Mouse (Mus musculus): ENCODE measurements at regions not wholly inside any gene's neighbourhood (a gene's known extent, or its start where the extent isn't known, plus 50 kb on each side); places are given as distances from the start of the nearest gene placed in this dataset.

DNA sequence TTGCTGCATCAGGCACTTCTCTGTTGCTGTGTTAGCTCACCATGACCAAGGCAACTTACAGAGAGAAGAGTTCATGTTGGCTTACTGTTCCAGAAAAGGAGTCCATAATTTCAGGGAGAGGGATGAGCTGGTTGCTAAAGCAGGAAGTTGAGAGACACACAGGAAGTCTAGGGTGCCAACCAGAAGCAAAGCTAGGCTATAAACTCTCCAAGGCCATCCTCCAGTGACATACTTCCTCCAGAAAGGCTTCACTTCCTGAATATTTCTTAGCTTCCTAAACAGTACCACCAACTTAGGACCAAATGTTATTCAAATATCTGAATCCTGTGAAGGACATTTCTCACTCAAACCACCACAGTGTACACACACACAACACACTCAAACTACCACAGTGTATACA lies 2010.6 kb downstream of the A830018L16Rik start:
- no peak for DNase-seq (ENCODE audit: low spot score)

DNA sequence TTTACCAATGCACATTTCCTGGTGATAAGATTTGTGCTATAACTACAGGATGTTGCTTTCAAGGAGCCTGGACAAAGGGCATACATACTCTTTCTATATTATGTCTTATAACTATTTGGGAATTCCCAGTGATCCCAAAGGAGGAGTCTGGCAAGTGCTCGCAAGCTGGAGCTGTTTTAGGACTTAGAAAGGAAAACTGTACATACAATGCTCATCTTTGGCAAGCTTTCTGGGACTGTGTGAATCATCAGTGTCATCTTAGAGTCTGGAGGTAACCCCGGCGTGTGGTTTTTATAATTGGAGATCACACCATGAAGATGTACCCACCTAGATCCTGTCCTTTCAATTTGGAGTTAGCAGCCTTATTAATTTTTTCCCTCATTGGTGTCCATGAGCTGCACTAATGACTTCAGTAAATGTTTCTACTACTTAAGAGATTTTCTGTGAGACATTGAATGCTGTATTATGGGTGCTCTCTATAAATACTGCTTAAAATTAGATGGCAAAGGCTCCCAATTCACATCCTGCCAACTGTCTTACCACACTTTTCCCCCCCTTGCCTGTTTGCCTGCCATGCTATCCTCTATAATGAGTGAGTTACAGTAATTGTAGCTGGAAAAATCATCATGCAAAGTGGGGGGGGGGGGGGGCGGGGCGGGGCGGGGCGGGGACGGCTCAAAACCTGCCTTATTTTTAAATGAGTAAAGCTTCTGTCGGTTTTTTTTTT lies 2011.9 kb downstream of the A830018L16Rik start:
- no peak for DNase-seq (ENCODE audit: low spot score)

DNA sequence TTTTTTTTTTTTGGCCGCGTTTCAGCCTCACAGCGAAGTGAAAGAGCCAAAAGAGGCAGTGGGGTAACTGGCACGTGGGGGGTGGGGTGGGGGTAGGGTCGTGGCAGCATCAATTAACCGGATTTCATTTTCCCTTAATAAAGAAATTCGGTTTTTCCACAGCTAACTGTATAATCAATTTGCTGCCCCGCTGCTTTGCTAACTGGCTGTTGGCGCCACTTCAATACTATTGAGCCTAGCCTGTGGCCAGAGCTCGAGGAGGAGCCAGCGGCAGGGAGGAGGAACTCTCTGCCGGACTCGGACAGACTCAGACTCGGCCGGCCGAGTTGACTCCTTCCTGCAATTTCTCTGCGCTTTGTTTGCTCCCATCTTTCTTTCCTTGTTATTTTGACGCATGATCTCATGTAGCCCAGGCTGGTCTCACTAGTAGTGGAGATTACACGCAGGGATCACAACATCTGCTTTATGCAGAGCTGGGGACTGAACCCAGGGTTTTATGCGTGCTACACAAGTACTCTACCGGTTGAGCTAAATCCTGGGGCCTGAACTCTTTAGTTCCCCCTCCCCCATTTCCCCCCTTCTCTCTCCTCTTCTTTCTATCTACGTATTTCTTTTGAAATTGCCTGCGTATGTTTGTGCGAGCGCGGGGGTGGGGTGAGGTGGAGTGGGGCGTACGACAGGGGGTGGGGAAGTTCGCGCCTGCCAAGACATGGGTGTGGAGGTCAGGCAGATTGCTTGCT lies 2012.6 kb downstream of the A830018L16Rik start:
- DNase-seq (ENCODE audit: low spot score) = peak; percentile 67

DNA sequence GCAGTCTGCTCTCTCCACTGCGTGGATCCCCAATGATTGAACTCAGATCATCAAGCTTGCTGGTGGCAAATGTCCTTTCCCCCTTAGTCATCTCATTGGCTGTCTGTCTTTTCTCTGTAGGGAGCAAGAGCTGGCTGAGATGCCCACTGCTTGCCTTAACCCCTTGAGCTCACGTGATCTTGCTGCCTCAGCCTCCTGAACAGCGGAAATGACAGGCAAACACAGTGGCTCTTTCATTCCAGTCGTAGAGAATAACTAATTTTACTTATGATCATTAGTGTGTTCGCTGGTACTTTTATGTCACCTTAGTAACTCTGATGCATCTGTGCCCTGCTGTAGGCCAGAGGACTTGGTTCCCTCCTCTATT lies 2013.1 kb downstream of the A830018L16Rik start:
- no peak for DNase-seq (ENCODE audit: low spot score)

DNA sequence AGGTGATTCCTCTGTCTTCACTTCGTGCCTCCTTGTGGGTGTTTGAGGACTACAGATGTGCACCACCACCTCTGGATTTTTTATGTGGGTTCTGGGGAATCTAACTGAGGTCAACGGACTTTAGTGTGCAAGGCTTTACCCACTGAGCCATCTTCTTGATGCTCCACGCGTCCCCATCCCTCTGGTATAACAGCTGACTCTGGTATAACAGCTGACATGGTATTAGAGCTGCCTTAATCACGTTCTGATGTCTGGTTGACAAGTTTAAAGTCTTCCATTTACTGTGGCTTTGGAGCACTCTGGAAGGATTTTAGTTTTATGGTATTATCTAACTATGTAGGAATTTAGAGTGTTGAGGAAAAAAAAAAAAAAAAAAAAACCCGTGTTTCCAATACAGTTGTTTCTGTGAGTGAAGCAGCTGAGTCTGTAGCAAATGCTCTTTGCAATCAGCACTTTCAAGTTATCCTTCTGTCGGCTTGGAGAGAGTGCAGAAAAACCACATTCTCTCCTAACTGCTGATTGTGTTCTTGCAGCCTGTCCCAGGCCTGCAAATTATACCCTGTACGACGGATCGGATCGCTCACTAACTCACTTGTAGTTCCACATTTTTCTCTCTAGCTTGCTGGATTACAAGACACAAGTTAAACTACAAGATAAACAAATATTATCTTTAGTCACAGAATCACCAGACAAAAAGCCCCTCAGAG lies 2013.7 kb downstream of the A830018L16Rik start:
- no peak for DNase-seq (ENCODE audit: low spot score)

DNA sequence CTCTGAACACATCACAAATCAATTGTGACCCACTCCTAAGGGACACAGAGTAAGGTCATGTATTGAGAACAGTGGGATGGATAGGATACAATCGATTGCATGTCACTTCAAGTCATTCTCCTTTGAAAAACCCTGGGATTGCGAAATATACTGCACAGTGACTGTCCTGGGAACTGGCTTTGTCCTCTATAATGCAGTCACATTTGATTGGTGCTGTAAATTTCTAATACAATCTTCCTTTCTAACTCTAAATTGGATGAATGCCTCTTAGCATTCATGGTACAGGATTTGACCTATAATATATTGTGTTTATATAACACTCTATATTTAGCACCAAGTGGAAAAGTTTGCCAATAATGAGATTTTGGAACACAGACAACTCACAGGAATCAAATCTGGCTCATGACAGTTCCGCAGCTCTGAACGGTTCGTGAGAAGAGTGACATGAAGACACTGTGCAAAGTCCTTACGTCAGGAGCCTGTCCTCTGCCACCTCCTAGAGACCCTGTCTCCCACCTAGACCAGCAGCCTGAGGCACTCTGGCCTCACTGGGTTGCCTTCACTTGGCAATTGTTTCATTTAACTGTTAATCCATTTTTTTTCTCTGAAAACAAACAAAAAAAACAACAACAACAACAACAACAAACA lies 2024.0 kb downstream of the A830018L16Rik start:
- DNase-seq (ENCODE audit: low spot score) = no peak

DNA sequence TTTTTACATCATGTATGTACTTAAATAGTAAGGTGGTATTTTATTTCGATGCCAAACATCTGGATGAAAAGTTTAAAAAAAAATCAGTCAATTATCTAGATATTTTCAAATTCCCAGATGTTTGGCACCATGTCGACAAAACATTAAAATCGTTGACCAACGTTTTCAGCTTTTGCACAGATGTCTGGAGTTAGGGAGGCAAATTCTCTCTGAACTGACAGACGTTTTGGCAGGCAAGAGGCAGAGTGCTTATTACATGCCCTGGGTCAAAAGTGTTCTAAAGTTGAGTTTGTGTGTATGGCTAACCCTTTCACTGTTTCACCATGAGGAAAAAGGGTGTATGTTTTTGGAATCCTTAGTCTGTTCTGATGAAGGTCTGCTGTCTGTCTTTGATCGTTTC lies 2028.5 kb downstream of the A830018L16Rik start:
- no peak for DNase-seq (ENCODE audit: low spot score)

DNA sequence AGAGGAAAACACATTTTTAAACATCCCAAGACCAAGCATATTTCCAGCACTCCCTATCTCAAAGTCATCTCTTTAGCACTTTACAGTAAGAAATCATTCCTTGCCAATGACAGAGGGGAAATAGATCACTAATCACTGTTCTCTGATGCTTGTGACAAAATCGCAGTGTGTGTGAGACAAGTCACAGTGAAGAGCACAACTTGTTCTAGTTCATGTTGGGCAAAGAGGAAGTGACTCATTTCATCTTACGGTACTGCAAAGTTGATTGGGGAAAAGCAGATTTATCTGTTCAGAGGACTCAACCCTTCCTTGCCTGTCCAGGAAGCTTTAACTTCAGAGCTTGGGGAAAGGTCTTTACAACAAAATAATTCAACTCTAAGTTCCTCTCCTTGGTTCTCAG lies 2040.6 kb downstream of the A830018L16Rik start:
- no peak for DNase-seq (ENCODE audit: low spot score)

DNA sequence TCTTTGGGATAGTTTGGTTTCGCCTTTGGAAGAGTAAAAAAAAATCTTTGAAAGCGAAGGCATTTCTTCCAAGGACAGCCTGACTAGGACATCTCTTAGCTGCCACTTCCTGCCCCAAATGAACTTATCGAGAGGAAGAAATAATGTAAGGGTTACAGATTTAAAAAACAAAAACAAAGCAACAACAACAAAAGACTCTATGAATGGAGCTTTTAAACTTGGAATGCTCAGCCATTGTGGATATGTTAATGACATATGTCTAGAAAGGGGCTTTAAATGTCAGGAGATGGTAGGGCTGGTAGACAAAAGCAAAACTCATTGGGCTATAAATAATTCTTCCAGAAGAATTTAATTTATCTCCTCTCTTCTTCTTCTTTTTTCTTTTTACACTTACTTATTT lies 2041.7 kb downstream of the A830018L16Rik start:
- no peak for DNase-seq (ENCODE audit: low spot score)

DNA sequence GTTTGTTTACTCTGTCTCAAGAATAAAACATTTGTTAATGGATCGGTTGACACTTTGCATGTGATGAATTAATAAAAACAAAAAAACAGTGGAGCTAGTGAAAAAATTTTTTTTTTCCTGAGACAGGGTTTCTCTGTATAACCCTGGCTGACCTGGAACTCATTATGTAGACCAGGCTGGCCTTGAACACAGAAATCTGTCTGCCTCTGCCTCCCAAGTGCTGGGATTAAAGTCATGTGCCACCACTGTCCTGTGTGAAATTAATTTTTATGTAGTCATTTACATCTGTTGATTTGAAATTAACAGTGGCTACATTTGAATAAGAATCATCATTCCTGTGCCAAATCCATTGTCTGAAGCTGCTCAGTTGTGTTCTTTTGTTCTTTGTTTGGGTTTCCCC lies 2050.4 kb downstream of the A830018L16Rik start:
- DNase-seq (ENCODE audit: low spot score) = no peak

DNA sequence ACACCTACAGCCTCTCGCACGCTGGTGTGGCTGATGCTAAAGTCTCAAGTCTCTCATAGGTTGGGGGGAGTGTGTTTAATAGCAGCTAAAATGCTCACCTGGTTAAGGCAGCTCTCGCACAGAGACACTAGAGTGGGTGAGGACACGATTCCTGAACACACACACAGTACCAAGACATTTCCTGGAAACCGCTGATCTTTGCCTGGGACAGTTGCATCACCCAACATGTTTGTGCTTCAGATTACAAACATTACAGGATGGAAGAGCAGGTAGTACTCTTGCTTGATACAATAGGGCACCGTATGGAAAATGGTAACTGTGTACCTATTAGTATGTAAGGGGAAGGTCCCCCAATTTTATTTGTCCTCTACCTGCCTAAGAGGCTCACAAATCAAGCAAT lies 2053.3 kb downstream of the A830018L16Rik start:
- DNase-seq (ENCODE audit: low spot score) = no peak

DNA sequence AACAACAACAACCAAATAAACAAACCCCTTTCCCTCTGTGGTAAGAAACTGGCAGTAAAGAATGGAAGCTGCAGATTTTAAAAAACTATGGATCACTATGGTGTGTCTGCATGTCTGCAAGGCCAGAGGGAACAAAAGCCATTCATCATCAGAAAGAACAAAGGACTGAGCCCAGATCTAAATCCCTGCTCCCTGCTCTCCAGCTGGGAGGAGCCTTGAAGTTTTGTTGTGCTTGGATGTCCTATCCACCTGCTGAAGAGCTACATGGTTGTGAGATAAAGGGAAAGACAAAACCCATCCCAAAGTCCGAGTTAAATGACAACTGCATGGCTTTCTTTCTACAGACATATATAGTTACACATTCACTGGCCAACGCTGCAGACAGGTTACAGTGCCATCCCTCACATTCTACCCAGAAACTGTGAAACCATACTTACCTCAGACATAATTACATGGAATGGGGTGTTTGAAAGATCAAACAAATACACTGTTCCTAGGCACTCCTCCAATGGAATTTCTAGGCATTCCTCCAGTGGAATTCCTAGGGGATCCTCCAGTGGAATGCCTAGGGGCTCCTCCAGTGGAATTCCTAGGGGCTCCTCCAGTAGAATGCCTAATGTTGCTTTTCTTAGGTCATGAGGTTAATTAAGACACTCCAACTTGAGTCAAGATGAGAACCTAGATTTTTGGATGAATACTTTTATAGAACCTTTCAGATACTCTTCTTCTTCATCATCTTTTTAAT lies 2054.2 kb downstream of the A830018L16Rik start:
- DNase-seq (ENCODE audit: low spot score) = no peak

DNA sequence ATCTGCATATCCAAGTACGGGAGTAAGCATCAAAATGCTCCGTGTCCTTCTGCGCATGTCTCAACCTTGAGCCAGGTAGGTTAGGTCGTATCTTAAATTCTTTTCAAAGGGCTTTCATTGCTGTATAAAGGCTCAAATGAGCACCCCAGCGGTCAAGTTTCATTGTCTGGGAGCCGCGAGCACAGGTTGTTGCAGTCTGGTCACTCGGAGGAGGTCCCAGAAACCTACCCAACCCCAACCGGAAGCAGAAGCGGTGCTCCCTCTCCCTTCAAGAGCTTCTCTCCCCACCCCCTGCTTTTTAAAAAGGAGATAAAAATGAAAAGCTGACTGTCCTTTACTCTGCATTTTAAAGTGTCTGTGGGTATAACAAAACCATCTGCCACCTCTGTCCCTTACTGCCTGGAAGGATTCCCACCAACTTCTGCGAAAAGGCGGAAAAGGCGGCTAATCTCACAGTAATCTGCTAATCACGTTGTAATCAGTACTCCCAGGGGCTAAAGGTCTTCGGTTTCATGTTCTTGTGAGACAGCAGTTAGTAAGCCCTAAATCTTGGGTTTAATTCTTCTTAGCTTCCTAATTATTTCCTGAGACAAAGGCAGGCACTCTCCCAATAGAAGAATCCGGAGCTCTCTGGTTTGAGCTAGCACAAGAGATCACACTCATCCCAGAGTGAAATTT lies 2081.0 kb downstream of the A830018L16Rik start:
- no peak for DNase-seq (ENCODE audit: low spot score)

DNA sequence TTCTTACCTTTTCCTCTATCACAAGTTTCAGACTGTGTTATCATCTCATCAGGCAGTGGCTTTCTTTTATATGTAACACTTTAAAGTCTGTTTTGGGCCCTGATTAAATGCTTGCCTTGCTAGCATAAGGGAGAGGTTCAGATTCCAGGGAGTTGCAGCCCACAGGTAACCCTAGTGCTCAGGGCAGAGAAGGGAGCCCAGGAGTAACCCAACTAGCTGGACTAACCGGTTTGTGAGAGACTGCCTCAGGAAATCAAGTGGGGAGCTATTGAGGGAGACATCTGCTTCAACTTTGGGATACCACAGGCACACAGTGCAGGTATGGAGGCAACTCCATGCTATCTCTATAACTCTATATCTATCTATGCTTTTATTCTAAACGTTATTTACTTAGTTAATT lies 2082.5 kb downstream of the A830018L16Rik start:
- no peak for DNase-seq (ENCODE audit: low spot score)

DNA sequence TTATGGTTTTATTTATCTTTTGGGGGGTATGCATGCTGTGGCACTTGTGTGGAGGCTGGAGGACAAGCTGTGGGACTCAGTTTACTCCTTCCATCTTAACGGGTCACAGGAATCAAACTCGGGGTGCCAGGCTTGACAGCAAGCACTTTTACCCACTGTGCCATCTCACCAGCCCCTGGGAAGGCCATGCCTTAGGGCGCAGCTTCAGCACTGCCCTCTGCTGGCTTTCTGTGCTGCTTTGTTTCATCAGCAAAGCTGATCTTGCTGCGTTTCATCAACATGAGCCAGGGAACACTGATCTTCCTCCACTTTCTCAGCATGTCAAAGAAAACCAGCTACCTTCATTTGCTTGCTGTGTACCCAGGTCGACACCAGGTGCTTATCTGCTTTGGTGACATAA lies 2086.6 kb downstream of the A830018L16Rik start:
- peak; percentile 19 for DNase-seq (ENCODE audit: low spot score)

DNA sequence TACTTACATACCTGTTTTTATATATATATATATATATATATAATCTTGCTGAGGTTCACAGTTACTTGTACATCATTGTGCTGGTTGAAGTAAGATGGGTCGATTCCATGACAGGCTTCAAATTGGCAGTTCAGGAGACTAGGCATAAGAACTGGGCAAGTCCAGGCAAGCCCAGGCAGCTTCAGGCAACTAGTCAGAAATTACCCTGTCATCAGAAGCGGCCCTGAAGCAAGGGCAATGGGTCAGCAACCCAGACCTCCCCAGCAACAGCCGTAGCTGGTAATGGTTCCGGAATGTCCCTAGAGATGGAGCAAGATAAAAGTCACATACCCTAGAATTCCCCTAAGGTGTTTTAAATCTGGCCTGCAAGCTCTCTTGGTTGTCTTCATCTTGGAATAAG lies 2088.0 kb downstream of the A830018L16Rik start:
- no peak for DNase-seq (ENCODE audit: low spot score)

DNA sequence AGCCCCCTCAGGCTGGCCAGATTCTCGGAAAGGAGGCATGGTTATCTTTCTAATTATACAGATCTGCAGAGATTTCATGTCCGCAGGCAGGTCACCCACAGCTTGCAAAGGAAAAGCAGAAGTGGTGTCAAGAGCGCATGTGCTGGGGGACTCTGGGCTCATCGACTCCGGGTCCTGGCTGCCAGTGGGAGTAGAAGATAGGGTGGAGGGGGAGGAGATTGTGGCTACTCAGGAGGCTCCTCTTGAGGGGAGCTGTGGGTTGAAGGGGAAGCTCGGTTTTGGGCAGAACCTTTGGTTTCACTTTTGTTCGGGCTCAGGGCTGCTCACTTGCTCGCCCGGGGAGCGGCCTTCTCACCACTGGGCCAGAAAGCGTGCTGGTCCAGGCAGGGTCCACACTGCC lies 2099.9 kb downstream of the A830018L16Rik start:
- no peak for DNase-seq (ENCODE audit: low spot score)
